Mouse (Mus musculus) embryonic facial prominence, embryonic 13.5 days (tissue): Measurements from ENCODE around the gene Ctsz. TPM values are rescaled to one million over a fixed set of nuclear protein-coding genes. Genes with fewer than 3 reads are reported as not detected.

ENCODE experiments used
- ATAC-seq: fragments of 200-750 bp; cut with Nextera tagmentation; 2 replicates; pipeline ENCODE4 v1.8.0; 2017; ENCODE audit warnings: low read depth; ENCODE audit not compliant: insufficient number of reproducible peaks, insufficient read depth, low FRiP score, low TSS enrichment
- H3K27ac ChIP-seq: fragments of 300-500 bp; sonication (generic); 2 replicates; pipeline ENCODE4 v1.5.1; 2015; ENCODE audit warnings: moderate library complexity, mild to moderate bottlenecking, inconsistent platforms
- H3K27me3 ChIP-seq: fragments of 300-500 bp; sonication (generic); 2 replicates; pipeline ENCODE4 v1.6.1; 2015; ENCODE audit warnings: mild to moderate bottlenecking, inconsistent platforms
- H3K36me3 ChIP-seq: fragments of 300-500 bp; sonication (generic); 2 replicates; pipeline ENCODE4 v1.6.1; 2015; ENCODE audit warnings: mild to moderate bottlenecking, inconsistent platforms
- H3K4me1 ChIP-seq: fragments of 300-500 bp; sonication (generic); 2 replicates; pipeline ENCODE4 v1.6.1; 2015; ENCODE audit warnings: inconsistent platforms
- H3K4me2 ChIP-seq: fragments of 300-500 bp; sonication (generic); 2 replicates; pipeline ENCODE4 v1.6.1; 2015; ENCODE audit warnings: moderate library complexity, mild to moderate bottlenecking, inconsistent platforms
- H3K4me3 ChIP-seq: fragments of 300-500 bp; sonication (generic); 2 replicates; pipeline ENCODE4 v1.5.1; 2015; ENCODE audit warnings: mild to moderate bottlenecking, inconsistent platforms
- H3K9ac ChIP-seq: fragments of 300-500 bp; sonication (generic); 2 replicates; pipeline ENCODE4 v1.6.1; 2015; ENCODE audit warnings: mild to moderate bottlenecking, inconsistent platforms
- H3K9me3 ChIP-seq: fragments of 300-500 bp; sonication (generic); 2 replicates; pipeline ENCODE4 v1.6.1; 2016; ENCODE audit warnings: inconsistent platforms
- WGBS: fragments of 180-500 bp; shearing (Covaris S2); methylation state at CpG from one replicate; pipeline ENCODE4 v1.1.7; 2015; ENCODE audit warnings: mixed read lengths; 5-methylcytosine and 5-hydroxymethylcytosine counted together
- polyA plus RNA-seq: library from polyadenylated mRNA; unstranded; fragments of >200 nt; fragmentation: Nextera tagmentation; extraction: Ambion mirVana; gene quantifications from 2 replicates; pipeline ENCODE4 v1.2.1, GENCODE M21; 2015

Gene Ctsz
- polyA plus RNA-seq, 1 experiment from 2014 or later: 148 TPM

- Histone ChIP-seq H3K27ac (peak overlapping the region; percentile 82), H3K4me1 (peaks cover 10% of the 10 kb centered on the region), H3K27me3 (no peaks in the 10 kb centered on the region), H3K9me3 (no peaks in the 10 kb centered on the region), H3K4me3 (peak overlapping the region; percentile 89), H3K9ac (peak overlapping the region; percentile 87), H3K36me3 (peaks cover 52% of the 10 kb centered on the region), H3K4me2 (peak overlapping the region; percentile 94)
- no peak for ATAC-seq
- 37% methylated on average over 10 of the region's 10 CpGs for WGBS
Measured at GRCm38 (mm10) chr2:174463370-174463769, 24.5 kb upstream of the Ctsz start.

DNA sequence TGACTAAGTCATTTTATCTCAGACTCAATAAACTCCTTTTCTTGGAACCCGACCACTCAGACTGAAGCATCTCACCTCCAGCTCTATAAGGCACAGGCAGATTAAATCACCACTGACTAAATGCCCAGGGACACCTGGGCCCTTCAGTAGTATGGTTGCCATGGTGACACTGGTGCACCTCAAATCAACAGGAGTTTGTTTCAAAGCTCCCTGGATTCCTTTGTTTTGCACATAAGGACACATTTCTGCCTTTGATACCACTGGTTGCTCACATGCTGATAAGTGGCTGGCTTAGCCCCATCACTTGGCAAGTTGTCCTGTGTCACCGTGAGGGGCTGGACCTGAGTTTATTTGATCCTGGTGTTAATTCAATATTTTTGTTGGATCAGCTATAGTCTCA lies 20.5 kb upstream of the Ctsz start:
- Histone ChIP-seq H3K9me3 (no peaks in the 10 kb centered on the region), H3K4me3 (no peak overlapping the region), H3K27ac (no peak overlapping the region), H3K4me1 (peaks cover 10% of the 10 kb centered on the region), H3K9ac (no peak overlapping the region), H3K36me3 (peaks cover 24% of the 10 kb centered on the region), H3K4me2 (no peak overlapping the region), H3K27me3 (no peaks in the 10 kb centered on the region)
- ATAC-seq: no peak
- 73% methylated on average over 2 of the region's 2 CpGs for WGBS

DNA sequence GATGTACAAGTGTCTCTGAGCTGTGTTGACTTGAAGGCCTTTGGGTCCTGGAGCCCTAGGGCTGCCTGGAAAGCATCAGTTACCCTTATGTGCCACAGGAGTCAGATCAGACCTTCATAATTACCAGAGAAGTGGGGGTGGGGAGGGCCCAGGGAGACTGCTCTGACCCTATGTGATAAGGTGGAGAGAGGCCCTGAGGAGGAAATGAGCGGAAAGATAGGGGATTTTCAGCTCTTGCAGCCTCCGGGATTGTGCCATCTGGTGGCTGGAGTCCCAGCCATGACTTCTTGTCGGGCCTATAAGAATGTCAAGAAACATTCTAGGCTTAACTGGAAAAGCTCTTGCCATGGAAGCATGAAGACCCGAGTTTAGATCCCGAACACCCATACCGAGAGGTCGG lies 14.8 kb upstream of the Ctsz start:
- H3K36me3 ChIP-seq: no peaks in the 10 kb centered on the region
- no peak overlapping the region for H3K4me3 ChIP-seq
- H3K9me3 ChIP-seq: no peaks in the 10 kb centered on the region
- H3K27ac ChIP-seq: no peak overlapping the region
- H3K9ac ChIP-seq: no peak overlapping the region
- no peak overlapping the region for H3K4me2 ChIP-seq
- no peaks in the 10 kb centered on the region for H3K4me1 ChIP-seq
- H3K27me3 ChIP-seq: no peaks in the 10 kb centered on the region
- 71% methylated on average over 7 of the region's 7 CpGs for WGBS
- no peak for ATAC-seq

DNA sequence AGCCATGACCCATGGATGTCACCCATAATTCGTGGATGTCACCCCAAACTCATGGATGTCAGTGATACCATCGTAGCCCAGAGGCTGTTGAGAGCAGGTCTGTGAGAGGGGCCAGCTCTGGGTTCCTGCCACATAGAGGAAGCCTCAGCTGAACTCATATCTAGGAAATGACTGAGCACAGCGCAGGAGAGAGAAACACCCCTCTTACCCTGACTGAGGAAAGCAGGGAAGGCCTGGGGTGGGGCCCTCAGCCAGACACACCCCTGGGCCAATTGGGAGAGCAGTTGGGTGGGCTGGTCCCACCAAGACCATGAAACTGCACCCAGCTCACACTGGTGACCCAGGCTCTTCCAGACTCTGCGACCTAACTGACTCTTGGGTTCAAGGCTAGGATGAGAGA lies 11.5 kb upstream of the Ctsz start, which contains the start of gene Tubb1:
Gene Tubb1 (plus strand): TSS at position 343 of the 400 bp plus-strand sequence.
- no peak within 1 kb of the TSS for H3K4me3 ChIP-seq
- WGBS: 78% methylated on average over 4 of the region's 4 CpGs
- H3K9ac ChIP-seq: no peak within 1 kb of the TSS
- no peaks in the 10 kb centered on the region for H3K36me3 ChIP-seq
- no peaks in the 10 kb centered on the region for H3K9me3 ChIP-seq
- no peak for ATAC-seq
- no peak within 1 kb of the TSS for H3K27ac ChIP-seq
- H3K4me2 ChIP-seq: no peak within 1 kb of the TSS
- no peaks in the 10 kb centered on the region for H3K4me1 ChIP-seq
- H3K27me3 ChIP-seq: no peaks in the 10 kb centered on the region

GRCm38 (mm10) chr2:174448405-174448804 lies 9.6 kb upstream of the Ctsz start:
- Histone ChIP-seq H3K4me2 (no peak overlapping the region), H3K36me3 (no peaks in the 10 kb centered on the region), H3K9ac (no peak overlapping the region), H3K4me1 (peaks cover under 1% of the 10 kb centered on the region; the same call in 1 of the 2 replicates), H3K27ac (no peak overlapping the region), H3K27me3 (no peaks in the 10 kb centered on the region), H3K9me3 (no peaks in the 10 kb centered on the region), H3K4me3 (no peak overlapping the region)
- 91% methylated on average over 4 of the region's 4 CpGs for WGBS
- no peak for ATAC-seq

DNA sequence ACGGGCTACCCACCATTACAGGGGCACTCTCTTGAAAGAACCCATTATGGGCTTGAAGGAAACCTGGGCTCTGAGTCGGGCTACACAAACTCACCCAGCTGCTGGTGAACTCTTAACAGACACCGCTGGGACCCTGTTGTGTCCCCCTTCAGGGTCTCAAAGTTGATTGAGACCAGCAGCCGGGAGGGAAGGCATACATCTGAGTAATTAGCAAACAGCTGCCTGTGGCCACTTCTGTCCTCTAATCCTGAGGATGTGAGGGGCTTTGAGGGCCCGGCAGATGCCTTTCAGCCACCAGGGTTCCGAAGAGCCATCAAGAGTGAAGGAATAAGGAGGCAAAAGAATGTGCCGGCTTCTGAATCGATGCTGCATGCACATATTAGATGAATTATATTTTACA lies 8.1 kb upstream of the Ctsz start:
- H3K4me3 ChIP-seq: no peak overlapping the region
- peaks cover 10% of the 10 kb centered on the region for H3K4me1 ChIP-seq
- 0 out of 2 replicates have a peak overlapping the region, but pooled peaks have one; percentile 2 for H3K27ac ChIP-seq
- no peak overlapping the region for H3K9ac ChIP-seq
- no peaks in the 10 kb centered on the region for H3K36me3 ChIP-seq
- H3K9me3 ChIP-seq: no peaks in the 10 kb centered on the region
- WGBS: 48% methylated on average over 8 of the region's 8 CpGs
- no peak overlapping the region for H3K4me2 ChIP-seq
- no peak for ATAC-seq
- H3K27me3 ChIP-seq: no peaks in the 10 kb centered on the region

DNA sequence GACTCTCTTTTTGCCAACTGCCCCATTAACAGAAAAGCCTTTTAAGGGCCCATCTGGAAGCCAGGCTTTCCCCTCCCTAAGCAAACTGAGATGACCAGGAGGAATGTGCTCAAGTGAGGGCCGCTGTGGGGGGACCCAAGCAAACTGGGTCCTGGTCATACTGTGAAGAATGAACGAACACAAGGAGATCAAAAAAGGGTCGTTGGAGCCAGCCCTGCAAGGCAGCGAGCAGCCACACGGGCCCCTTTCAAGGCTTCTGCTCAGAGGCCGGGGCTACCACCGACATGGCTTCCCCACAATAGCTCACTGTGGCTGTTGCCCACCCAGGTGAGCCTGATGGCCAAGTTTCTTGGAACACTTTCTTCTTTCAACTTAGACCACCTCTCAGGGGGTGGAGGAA lies 7.7 kb upstream of the Ctsz start:
- H3K4me1 ChIP-seq: peaks cover 10% of the 10 kb centered on the region
- no peak for ATAC-seq
- no peak overlapping the region for H3K4me2 ChIP-seq
- H3K9ac ChIP-seq: no peak overlapping the region
- H3K27ac ChIP-seq: 0 out of 2 replicates have a peak overlapping the region, but pooled peaks have one; percentile 2
- H3K9me3 ChIP-seq: no peaks in the 10 kb centered on the region
- 55% methylated on average over 7 of the region's 7 CpGs for WGBS
- H3K36me3 ChIP-seq: no peaks in the 10 kb centered on the region
- no peak overlapping the region for H3K4me3 ChIP-seq
- no peaks in the 10 kb centered on the region for H3K27me3 ChIP-seq

DNA sequence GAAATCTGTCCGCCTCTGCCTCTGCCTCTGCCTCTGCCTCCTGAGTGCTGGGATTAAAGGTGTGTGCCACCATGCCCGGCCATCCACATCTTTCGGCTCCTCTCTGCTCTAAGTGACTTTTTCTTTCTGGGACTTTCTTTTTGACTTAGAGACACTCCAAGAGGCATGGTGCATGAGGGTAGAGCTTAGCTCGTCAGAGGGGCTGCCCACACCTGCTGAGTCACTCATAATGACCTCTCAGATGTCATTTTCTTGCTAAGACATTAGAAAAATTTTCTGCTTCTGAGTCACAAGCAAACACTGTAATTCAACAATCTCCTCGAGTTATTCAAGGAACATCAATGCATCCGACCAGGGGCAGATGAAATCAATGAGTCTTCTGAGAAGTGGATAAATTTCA lies 6.2 kb upstream of the Ctsz start:
- no peak overlapping the region for H3K4me2 ChIP-seq
- 81% methylated on average over 6 of the region's 6 CpGs for WGBS
- peaks cover 10% of the 10 kb centered on the region for H3K4me1 ChIP-seq
- no peak overlapping the region for H3K27ac ChIP-seq
- no peaks in the 10 kb centered on the region for H3K27me3 ChIP-seq
- no peak overlapping the region for H3K9ac ChIP-seq
- H3K9me3 ChIP-seq: no peaks in the 10 kb centered on the region
- ATAC-seq: no peak
- H3K4me3 ChIP-seq: no peak overlapping the region
- H3K36me3 ChIP-seq: no peaks in the 10 kb centered on the region

- Histone ChIP-seq H3K4me1 (peaks cover 14% of the 10 kb centered on the region), H3K4me2 (no peak overlapping the region), H3K4me3 (no peak overlapping the region), H3K9me3 (no peaks in the 10 kb centered on the region), H3K27me3 (no peaks in the 10 kb centered on the region), H3K9ac (no peak overlapping the region), H3K36me3 (no peaks in the 10 kb centered on the region), H3K27ac (no peak overlapping the region)
- 84% methylated on average over 7 of the region's 7 CpGs for WGBS
- ATAC-seq: no peak
Measured at GRCm38 (mm10) chr2:174444359-174444758, 5.5 kb upstream of the Ctsz start.

- H3K9ac ChIP-seq: no peak overlapping the region
- 0 out of 2 replicates have a peak overlapping the region, but pooled peaks have one; percentile 35 for H3K27ac ChIP-seq
- no peak overlapping the region for H3K4me2 ChIP-seq
- H3K9me3 ChIP-seq: no peaks in the 10 kb centered on the region
- peaks cover 24% of the 10 kb centered on the region for H3K4me1 ChIP-seq
- WGBS: 42% methylated on average over 2 of the region's 2 CpGs
- no peak overlapping the region for H3K4me3 ChIP-seq
- no peak for ATAC-seq
- no peaks in the 10 kb centered on the region for H3K36me3 ChIP-seq
- no peaks in the 10 kb centered on the region for H3K27me3 ChIP-seq
Measured at GRCm38 (mm10) chr2:174443046-174443445, 4.2 kb upstream of the Ctsz start.

- H3K4me2 ChIP-seq: no peak overlapping the region
- no peak overlapping the region for H3K9ac ChIP-seq
- H3K4me1 ChIP-seq: peaks cover 29% of the 10 kb centered on the region
- no peaks in the 10 kb centered on the region for H3K27me3 ChIP-seq
- ATAC-seq: no peak
- 79% methylated on average over 9 of the region's 9 CpGs for WGBS
- no peak overlapping the region for H3K4me3 ChIP-seq
- no peaks in the 10 kb centered on the region for H3K36me3 ChIP-seq
- 0 out of 2 replicates have a peak overlapping the region, but pooled peaks have one; percentile 13 for H3K27ac ChIP-seq
- H3K9me3 ChIP-seq: no peaks in the 10 kb centered on the region
Measured at GRCm38 (mm10) chr2:174442460-174442859, 3.6 kb upstream of the Ctsz start.

GRCm38 (mm10) chr2:174441898-174442297 lies 3.1 kb upstream of the Ctsz start:
- Histone ChIP-seq H3K36me3 (peaks cover 3% of the 10 kb centered on the region; the same call in 1 of the 2 replicates), H3K4me2 (no peak overlapping the region), H3K9me3 (no peaks in the 10 kb centered on the region), H3K9ac (no peak overlapping the region), H3K27me3 (no peaks in the 10 kb centered on the region), H3K27ac (no peak overlapping the region), H3K4me1 (peaks cover 31% of the 10 kb centered on the region), H3K4me3 (no peak overlapping the region)
- 82% methylated on average over 4 of the region's 4 CpGs for WGBS
- no peak for ATAC-seq
